Mouse (Mus musculus) embryonic facial prominence, embryonic 15.5 days (tissue): ENCODE results near the gene Rpia. TPM values are rescaled to one million over a fixed set of nuclear protein-coding genes. Genes with fewer than 3 reads are reported as not detected.

Source experiments
- ATAC-seq: fragments of 200-750 bp; cut with Nextera tagmentation; 2 replicates; pipeline ENCODE4 v1.8.0; 2017; ENCODE audit warnings: low read depth, moderate TSS enrichment; ENCODE audit not compliant: insufficient number of reproducible peaks, low FRiP score, low TSS enrichment
- H3K27ac ChIP-seq: fragments of 300-500 bp; sonication (generic); replicated peaks from 2 replicates; pipeline ENCODE4 v1.5.1; 2015; ENCODE audit warnings: mild to moderate bottlenecking, inconsistent platforms
- H3K27me3 ChIP-seq: fragments of 300-500 bp; sonication (generic); 2 replicates; pipeline ENCODE4 v1.6.1; 2015; ENCODE audit warnings: inconsistent platforms
- H3K36me3 ChIP-seq: fragments of 300-500 bp; sonication (generic); 2 replicates; pipeline ENCODE4 v1.6.1; 2015; ENCODE audit warnings: mild to moderate bottlenecking, inconsistent platforms
- H3K4me1 ChIP-seq: fragments of 300-500 bp; sonication (generic); 2 replicates; pipeline ENCODE4 v1.6.1; 2015; ENCODE audit warnings: inconsistent platforms
- H3K4me2 ChIP-seq: fragments of 300-500 bp; sonication (generic); replicated peaks from 2 replicates; pipeline ENCODE4 v1.6.1; 2015; ENCODE audit warnings: mild to moderate bottlenecking, inconsistent platforms
- H3K4me3 ChIP-seq: fragments of 300-500 bp; sonication (generic); replicated peaks from 2 replicates; pipeline ENCODE4 v1.5.1; 2015; ENCODE audit warnings: mild to moderate bottlenecking, inconsistent platforms
- H3K9ac ChIP-seq: fragments of 300-500 bp; sonication (generic); 2 replicates; pipeline ENCODE4 v1.6.1; 2015; ENCODE audit warnings: inconsistent platforms
- H3K9me3 ChIP-seq: fragments of 300-500 bp; sonication (generic); replicated peaks from 2 replicates; pipeline ENCODE4 v1.6.1; 2016; ENCODE audit warnings: inconsistent platforms
- WGBS: fragments of 180-500 bp; shearing (Covaris S2); methylation state at CpG from one replicate; pipeline ENCODE4 v1.1.7; 2015; 5-methylcytosine and 5-hydroxymethylcytosine counted together
- polyA plus RNA-seq: library from polyadenylated mRNA; unstranded; fragments of >200 nt; fragmentation: Nextera tagmentation; extraction: Ambion mirVana; gene quantifications from 2 replicates; pipeline ENCODE4 v1.2.1, GENCODE M21; 2015

Gene Rpia
- polyA plus RNA-seq, 1 experiment from 2014 or later: 3.2 TPM

DNA sequence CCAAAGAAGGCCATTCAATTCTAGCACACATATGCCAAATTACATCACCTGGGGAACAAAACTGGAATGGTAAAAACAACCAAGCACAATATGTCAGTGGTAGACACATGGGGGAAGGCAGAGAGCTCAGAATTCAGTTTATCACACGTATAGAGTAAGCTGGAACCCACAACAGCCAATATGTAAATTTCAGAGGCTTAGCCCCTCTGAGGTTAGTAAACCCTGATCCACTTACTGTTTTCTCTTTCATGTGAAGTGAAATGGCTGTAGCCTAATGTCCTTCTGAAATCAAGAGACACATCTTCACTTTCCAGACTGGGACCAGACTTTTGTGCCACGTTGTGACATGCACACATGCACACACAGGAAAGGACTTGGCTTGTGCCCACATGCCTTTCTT lies 73.3 kb downstream of the Rpia start:
- H3K4me1 ChIP-seq: no peaks in the 10 kb centered on the region
- no peak overlapping the region for H3K4me2 ChIP-seq
- H3K27ac ChIP-seq: no peak overlapping the region
- H3K4me3 ChIP-seq: no peak overlapping the region
- no peaks in the 10 kb centered on the region for H3K9me3 ChIP-seq
- ATAC-seq: no peak
- H3K27me3 ChIP-seq: no peaks in the 10 kb centered on the region
- WGBS: 63% methylated on average over 2 of the region's 2 CpGs
- H3K36me3 ChIP-seq: no peaks in the 10 kb centered on the region
- no peak overlapping the region for H3K9ac ChIP-seq

DNA sequence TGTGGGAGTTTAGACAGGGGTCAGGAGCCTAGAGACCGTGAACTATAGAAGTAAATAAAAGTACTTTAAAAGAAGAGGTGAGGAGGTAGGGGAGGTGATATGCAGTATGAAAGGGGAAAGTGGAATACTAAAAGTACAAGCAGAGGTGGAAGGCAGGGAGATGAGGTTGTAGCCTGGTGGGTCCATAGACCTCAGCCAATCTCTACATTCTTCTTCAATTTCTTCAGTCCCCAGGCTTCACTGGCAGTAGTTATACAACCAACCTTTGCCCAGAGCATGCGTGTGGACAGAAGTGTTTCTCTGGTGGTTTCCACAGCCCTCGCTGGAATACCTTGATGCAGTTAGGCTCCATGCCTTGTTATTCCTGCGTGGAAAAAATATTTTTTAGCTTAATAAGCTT lies 73.9 kb downstream of the Rpia start:
- 85% methylated on average over 4 of the region's 4 CpGs for WGBS

DNA sequence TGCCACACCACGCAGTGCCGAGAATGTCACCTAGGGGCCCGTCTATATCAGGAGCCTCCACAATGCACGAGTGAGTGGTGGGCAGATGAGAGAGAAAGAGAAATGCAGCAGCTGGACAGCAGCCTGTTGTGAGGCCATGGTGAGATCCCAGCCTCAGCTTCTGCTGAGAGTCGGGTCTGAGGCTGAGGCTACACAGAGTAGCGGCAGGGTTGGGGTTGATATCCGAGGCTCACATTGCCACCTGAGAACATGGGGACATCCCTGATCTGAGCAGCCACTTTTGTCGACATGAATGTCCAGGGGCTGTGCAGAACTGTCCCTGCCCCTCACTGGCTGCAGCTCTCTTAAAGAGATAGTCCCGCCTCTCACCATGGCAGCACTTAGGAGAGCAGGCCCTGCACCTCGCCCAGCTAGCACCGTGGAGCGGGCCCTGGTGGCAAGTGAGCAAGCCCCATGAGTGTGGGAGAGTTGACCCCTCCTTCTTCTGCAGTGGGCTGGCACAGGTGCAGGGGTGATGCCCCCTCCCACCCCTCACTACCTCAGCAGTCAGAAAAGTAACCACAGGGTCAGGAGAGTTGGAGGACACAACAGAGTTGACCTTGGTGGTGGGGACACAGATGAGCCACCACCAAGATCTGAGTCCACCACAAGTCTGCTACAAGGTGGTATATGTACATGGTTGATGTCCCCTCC lies 75.2 kb downstream of the Rpia start:
- WGBS: 75% methylated on average over 12 of the region's 12 CpGs
- H3K9me3 ChIP-seq: no peaks in the 10 kb centered on the region
- H3K9ac ChIP-seq: no peak overlapping the region
- no peaks in the 10 kb centered on the region for H3K4me1 ChIP-seq
- no peak overlapping the region for H3K4me3 ChIP-seq
- no peaks in the 10 kb centered on the region for H3K27me3 ChIP-seq
- no peaks in the 10 kb centered on the region for H3K36me3 ChIP-seq
- no peak overlapping the region for H3K27ac ChIP-seq
- H3K4me2 ChIP-seq: no peak overlapping the region
- ATAC-seq: no peak

More for the DNA sequence above, 73.9 kb downstream of the Rpia start:
- Histone ChIP-seq H3K4me3 (no peak overlapping the region), H3K27me3 (no peaks in the 10 kb centered on the region), H3K9me3 (no peaks in the 10 kb centered on the region), H3K27ac (no peak overlapping the region), H3K4me2 (no peak overlapping the region), H3K36me3 (no peaks in the 10 kb centered on the region), H3K9ac (no peak overlapping the region), H3K4me1 (no peaks in the 10 kb centered on the region)
- no peak for ATAC-seq

Other genes with a start within 250 kb of the Rpia start
- gene Eif2ak3, start 52.3 kb upstream of the Rpia start, polyA plus RNA-seq: 14.2 and 14.3 TPM in 2 replicates
- not detected in 2 replicates for gene Tex37, start 126.7 kb upstream of the Rpia start, polyA plus RNA-seq
- 2.0 and 2.1 TPM in 2 replicates for gene Foxi3, start 164.3 kb upstream of the Rpia start, polyA plus RNA-seq